Mouse (Mus musculus) G1E (cell line): Measurements from ENCODE around the gene Mnat1.

ENCODE experiments used
- CTCF ChIP-seq: IDR thresholded peaks from 2 replicates; pipeline ENCODE4 v1.5.1; 2012; ENCODE audit warnings: low read depth, low read length, inconsistent platforms, mixed read lengths
- GATA1 ChIP-seq: IDR thresholded peaks from 2 replicates; pipeline ENCODE4 v1.6.1; 2012; ENCODE audit warnings: borderline replicate concordance, low read length, inconsistent platforms, mixed read lengths
- GATA2 ChIP-seq: IDR thresholded peaks from 2 replicates; pipeline ENCODE4 v1.6.1; 2012; ENCODE audit warnings: low read depth, low read length, inconsistent platforms, borderline replicate concordance
- TAL1 ChIP-seq: conservative IDR thresholded peaks from 2 replicates; pipeline ENCODE4 v1.6.1; 2012; ENCODE audit warnings: low read depth, low read length, inconsistent platforms, mixed read lengths

- TF ChIP-seq CTCF (no peak), TAL1 (no peak), GATA2 (no peak), GATA1 (no peak)
Measured at GRCm38 (mm10) chr12:73265381-73265978, 142.0 kb downstream of the Mnat1 start.
